Mouse (Mus musculus): Measurements from ENCODE around the gene Slc25a20. TPM values are rescaled to one million over a fixed set of nuclear protein-coding genes. Genes with fewer than 3 reads are reported as not detected.

The Slc25a20 gene
- polyA plus RNA-seq, 1 experiment from 2014 or later: 75.1 TPM

DNA sequence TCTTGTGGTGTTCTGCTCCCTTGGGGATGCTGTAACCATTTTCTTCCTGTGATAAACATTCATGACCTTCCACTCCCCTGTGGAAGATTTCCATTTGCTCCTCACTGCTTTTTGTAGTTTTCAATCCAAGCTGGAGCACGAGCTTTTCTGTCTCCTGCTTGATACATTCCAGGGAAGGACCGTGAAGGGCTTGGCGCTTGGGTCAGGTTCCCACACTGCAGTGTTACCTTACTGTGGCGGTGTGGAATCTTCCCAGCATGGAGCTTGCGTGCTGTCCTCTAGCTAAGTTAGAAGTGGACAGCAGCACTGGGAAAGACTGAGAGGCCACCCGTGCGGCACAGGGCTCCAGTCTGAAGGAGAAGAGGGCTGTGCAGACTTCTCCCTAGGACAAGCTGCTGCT, 42.7 kb downstream of the Slc25a20 start:
- H3K4me2 ChIP-seq (replicated peaks; ENCODE audit: low read depth): no peak overlapping the region
- H3K4me3 ChIP-seq (ENCODE audit: low read depth, low read length): no peak overlapping the region
- H3K4me1 ChIP-seq (replicated peaks; ENCODE audit: control insufficient read depth, insufficient read depth): peaks cover 3% of the 10 kb centered on the region; the same call in 1 of the 2 replicates
- H3K9ac ChIP-seq (ENCODE audit: low read length): no peak overlapping the region
- no peak for TF ChIP-seq EP300 (optimal IDR thresholded peaks at IDR 0.05)
- no peak for TF ChIP-seq CTCF (IDR thresholded peaks at IDR 0.05; ENCODE audit: low read depth)
- DNase-seq (ENCODE audit: low spot score) (no peak), ATAC-seq (ENCODE audit: low FRiP score, low TSS enrichment) (no peak)
- 49% methylated on average over 7 of the region's 7 CpGs for WGBS
- H3K27me3 ChIP-seq (ENCODE audit: control insufficient read depth, insufficient read depth, low read length): no peaks in the 10 kb centered on the region
- no peaks in the 10 kb centered on the region for H3K9me3 ChIP-seq (ENCODE audit: control insufficient read depth, low read length)
- peak overlapping the region; percentile 63 for H3K27ac ChIP-seq (replicated peaks)
- no peaks in the 10 kb centered on the region; the same call in 1 of the 2 replicates for H3K36me3 ChIP-seq (ENCODE audit: control insufficient read depth, insufficient read depth, low read length)

- Histone ChIP-seq H3K4me3 (ENCODE audit: low read depth, low read length) (no peak overlapping the region), H3K27ac (replicated peaks) (no peak overlapping the region), H3K36me3 (ENCODE audit: control insufficient read depth, insufficient read depth, low read length) (no peaks in the 10 kb centered on the region), H3K4me2 (replicated peaks; ENCODE audit: low read depth) (no peak overlapping the region), H3K9ac (ENCODE audit: low read length) (no peak overlapping the region), H3K9me3 (ENCODE audit: control insufficient read depth, low read length) (no peaks in the 10 kb centered on the region), H3K27me3 (ENCODE audit: control insufficient read depth, insufficient read depth, low read length) (no peaks in the 10 kb centered on the region), H3K4me1 (replicated peaks; ENCODE audit: control insufficient read depth, insufficient read depth) (peaks cover 3% of the 10 kb centered on the region; the same call in 1 of the 2 replicates)
- 56% methylated on average over 2 of the region's 2 CpGs for WGBS
- ATAC-seq (ENCODE audit: low FRiP score, low TSS enrichment) (no peak), DNase-seq (ENCODE audit: low spot score) (no peak)
- TF ChIP-seq CTCF (IDR thresholded peaks at IDR 0.05; ENCODE audit: low read depth) (no peak), EP300 (optimal IDR thresholded peaks at IDR 0.05) (no peak)
Observed at GRCm38 (mm10) chr9:108707212-108707611, 45.3 kb downstream of the Slc25a20 start.

GRCm38 (mm10) chr9:108708833-108709232, 46.9 kb downstream of the Slc25a20 start:
- H3K4me2 ChIP-seq (replicated peaks; ENCODE audit: low read depth): no peak overlapping the region
- WGBS: 92% methylated on average over 8 of the region's 8 CpGs
- H3K4me1 ChIP-seq (replicated peaks; ENCODE audit: control insufficient read depth, insufficient read depth): no peaks in the 10 kb centered on the region
- no peaks in the 10 kb centered on the region for H3K36me3 ChIP-seq (ENCODE audit: control insufficient read depth, insufficient read depth, low read length)
- TF ChIP-seq CTCF (IDR thresholded peaks at IDR 0.05; ENCODE audit: low read depth) (no peak), EP300 (optimal IDR thresholded peaks at IDR 0.05) (no peak)
- H3K9me3 ChIP-seq (ENCODE audit: control insufficient read depth, low read length): no peaks in the 10 kb centered on the region
- DNase-seq (ENCODE audit: low spot score): no peak
- ATAC-seq (ENCODE audit: low FRiP score, low TSS enrichment): no peak
- no peak overlapping the region for H3K4me3 ChIP-seq (ENCODE audit: low read depth, low read length)
- no peaks in the 10 kb centered on the region for H3K27me3 ChIP-seq (ENCODE audit: control insufficient read depth, insufficient read depth, low read length)
- H3K27ac ChIP-seq (replicated peaks): no peak overlapping the region
- no peak overlapping the region for H3K9ac ChIP-seq (ENCODE audit: low read length)

DNA sequence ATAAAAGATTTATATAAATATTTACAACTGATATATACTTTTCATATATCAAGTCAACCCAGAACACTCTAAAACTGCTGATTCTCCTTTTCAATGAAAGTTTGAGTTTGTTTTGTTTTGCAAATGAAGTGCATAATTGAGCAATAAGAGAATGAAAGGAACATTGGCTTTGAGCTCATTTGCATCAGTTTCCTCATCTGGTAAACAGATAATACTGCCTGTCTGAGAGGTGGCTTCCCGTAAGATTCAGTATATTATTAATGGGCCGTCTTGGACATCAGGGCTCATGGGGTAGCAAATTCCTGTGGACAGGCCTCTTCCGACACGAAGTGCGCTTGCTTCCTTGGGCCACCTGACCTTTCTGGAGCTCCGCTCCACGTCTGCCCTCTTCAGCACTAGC, 48.9 kb downstream of the Slc25a20 start:
- Histone ChIP-seq H3K27me3 (ENCODE audit: control insufficient read depth, insufficient read depth, low read length) (no peaks in the 10 kb centered on the region), H3K4me3 (ENCODE audit: low read depth, low read length) (no peak overlapping the region), H3K4me2 (replicated peaks; ENCODE audit: low read depth) (no peak overlapping the region), H3K9me3 (ENCODE audit: control insufficient read depth, low read length) (no peaks in the 10 kb centered on the region), H3K27ac (replicated peaks) (no peak overlapping the region), H3K4me1 (replicated peaks; ENCODE audit: control insufficient read depth, insufficient read depth) (no peaks in the 10 kb centered on the region), H3K36me3 (ENCODE audit: control insufficient read depth, insufficient read depth, low read length) (no peaks in the 10 kb centered on the region), H3K9ac (ENCODE audit: low read length) (no peak overlapping the region)
- no peak for DNase-seq (ENCODE audit: low spot score)
- TF ChIP-seq CTCF (IDR thresholded peaks at IDR 0.05; ENCODE audit: low read depth): no peak
- TF ChIP-seq EP300 (optimal IDR thresholded peaks at IDR 0.05): no peak
- 79% methylated on average over 7 of the region's 7 CpGs for WGBS
- no peak for ATAC-seq (ENCODE audit: low FRiP score, low TSS enrichment)

DNA sequence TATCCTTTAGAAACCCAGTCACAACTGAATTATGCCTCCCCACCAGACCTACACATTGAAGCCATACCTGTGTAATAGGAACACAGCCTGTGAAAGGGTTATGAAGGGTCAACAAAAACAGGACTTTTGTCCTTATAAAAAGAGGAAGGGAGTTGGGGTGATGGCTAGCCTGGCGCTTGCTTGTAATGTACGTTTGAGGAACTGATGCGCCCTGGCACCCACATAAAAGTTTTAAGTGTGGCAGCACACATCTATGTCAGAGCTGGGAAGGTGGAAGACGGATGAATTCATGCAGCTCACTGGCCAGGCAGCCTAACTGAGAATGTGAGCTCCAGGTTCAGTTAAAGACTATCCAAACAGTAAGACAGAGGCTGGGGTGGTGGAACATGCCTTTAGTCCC, 54.3 kb downstream of the Slc25a20 start:
- WGBS: 82% methylated on average over 4 of the region's 4 CpGs
- no peak overlapping the region for H3K4me3 ChIP-seq (ENCODE audit: low read depth, low read length)
- no peaks in the 10 kb centered on the region for H3K27me3 ChIP-seq (ENCODE audit: control insufficient read depth, insufficient read depth, low read length)
- H3K4me1 ChIP-seq (replicated peaks; ENCODE audit: control insufficient read depth, insufficient read depth): no peaks in the 10 kb centered on the region
- no peak overlapping the region for H3K9ac ChIP-seq (ENCODE audit: low read length)
- no peak for DNase-seq (ENCODE audit: low spot score)
- H3K36me3 ChIP-seq (ENCODE audit: control insufficient read depth, insufficient read depth, low read length): no peaks in the 10 kb centered on the region
- no peak for ATAC-seq (ENCODE audit: low FRiP score, low TSS enrichment)
- H3K9me3 ChIP-seq (ENCODE audit: control insufficient read depth, low read length): no peaks in the 10 kb centered on the region
- no peak overlapping the region for H3K27ac ChIP-seq (replicated peaks)
- TF ChIP-seq EP300 (optimal IDR thresholded peaks at IDR 0.05): no peak
- TF ChIP-seq CTCF (IDR thresholded peaks at IDR 0.05; ENCODE audit: low read depth): no peak
- no peak overlapping the region for H3K4me2 ChIP-seq (replicated peaks; ENCODE audit: low read depth)

DNA sequence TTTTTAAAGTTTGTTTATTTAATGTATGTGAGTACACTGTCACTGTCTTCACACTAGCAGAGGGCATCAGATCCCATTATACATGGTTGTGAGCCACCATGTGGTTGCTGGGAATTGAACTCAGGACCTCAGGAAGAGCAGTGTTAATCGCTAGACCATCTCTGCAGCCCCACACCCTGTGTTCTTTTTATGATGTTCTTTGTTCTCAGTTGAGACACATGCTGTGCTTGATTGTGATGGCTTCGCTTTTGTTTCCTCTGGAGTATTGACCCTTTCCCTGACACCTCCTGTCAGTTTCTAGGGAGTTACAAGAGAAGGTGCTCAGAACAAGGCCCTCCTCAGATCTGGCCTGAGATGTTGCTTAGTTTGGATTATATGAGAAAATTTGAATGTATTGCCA, 61.9 kb downstream of the Slc25a20 start:
- 64% methylated on average over 2 of the region's 2 CpGs for whole genome bisulfite sequencing
- no peaks in the 10 kb centered on the region; the same call in 1 of the 2 replicates for H3K36me3 ChIP-seq (ENCODE audit: control insufficient read depth, insufficient read depth, low read length)
- no peak overlapping the region for H3K9ac ChIP-seq (ENCODE audit: low read length)
- DNase-seq (ENCODE audit: low spot score): no peak
- no peak overlapping the region for H3K27ac ChIP-seq (replicated peaks)
- no peak for ATAC-seq (ENCODE audit: low FRiP score, low TSS enrichment)
- no peak overlapping the region for H3K4me2 ChIP-seq (replicated peaks; ENCODE audit: low read depth)
- H3K4me1 ChIP-seq (replicated peaks; ENCODE audit: control insufficient read depth, insufficient read depth): no peaks in the 10 kb centered on the region
- no peaks in the 10 kb centered on the region for H3K27me3 ChIP-seq (ENCODE audit: control insufficient read depth, insufficient read depth, low read length)
- H3K4me3 ChIP-seq (ENCODE audit: low read depth, low read length): no peak overlapping the region
- H3K9me3 ChIP-seq (ENCODE audit: control insufficient read depth, low read length): no peaks in the 10 kb centered on the region
- TF ChIP-seq EP300 (optimal IDR thresholded peaks at IDR 0.05) (no peak), CTCF (IDR thresholded peaks at IDR 0.05; ENCODE audit: low read depth) (no peak)

All from stomach, postnatal 0 days (tissue).